Comparison of ENCODE assay signal across 9 mouse cellular contexts in genomic region chr7:25706578-25707170, GRCm38 (mm10). TPM values are rescaled to one million over a fixed set of nuclear protein-coding genes. Genes with fewer than 3 reads are reported as not detected.
DNase-seq lines count a peak whose midpoint lies in the region; ATAC-seq and TF ChIP-seq lines count a peak whose summit lies in the region.
"Had no signal": no experiment of that assay in that cellular context is flagged by ENCODE, and none has a peak within 500 bp of the region (broad histone marks: within the 10 kb centered on the region; RNA-seq: fewer than 3 reads in every experiment).

No protein-coding gene starts in this region.

- H3K9me3 ChIP-seq in heart, postnatal 0 days (replicated peaks; ENCODE audit: control insufficient read depth, low read length) = peaks cover 5% of the 10 kb centered on the region; the same call in 1 of the 2 replicates

- no peak overlapping the region for H3K9ac ChIP-seq in heart, postnatal 0 days (replicated peaks; ENCODE audit: low read depth, low read length)
- H3K9ac ChIP-seq: forebrain, embryonic 15.5 days had no signal

- no peak overlapping the region for H3K4me3 ChIP-seq in left cerebral cortex, adult 2 months
- no peak overlapping the region for H3K4me3 ChIP-seq in brown adipose tissue, adult 24 weeks (ENCODE audit: insufficient read depth, low read depth, low read length)
- H3K4me3 ChIP-seq in heart, postnatal 0 days (ENCODE audit: low read depth, low read length) = no peak overlapping the region
- H3K4me3 ChIP-seq: forebrain, embryonic 15.5 days had no signal

- ATAC-seq in heart, postnatal 0 days (ENCODE audit: insufficient read depth, low read depth) = no peak
- peak; percentile 32 for ATAC-seq in monocyte, adult 5-6 weeks (replicated peaks; ENCODE audit: insufficient number of reproducible peaks, low FRiP score, low TSS enrichment, poor library complexity, severe bottlenecking)
- ATAC-seq: forebrain, embryonic 15.5 days had no signal

- TF ChIP-seq CTCF in left cerebral cortex, adult 2 months (IDR thresholded peaks at IDR 0.05) = no peak
- TF ChIP-seq CTCF in heart, postnatal 0 days (IDR thresholded peaks at IDR 0.05; ENCODE audit: low read depth) = no peak

- no peak; the same call in 1 of the 2 replicates for TF ChIP-seq EP300 in heart, postnatal 0 days (IDR thresholded peaks at IDR 0.05; ENCODE audit: low read depth)

- intact Hi-C loops in left cerebral cortex, adult 2 months (cut with DNase I) = no loop called here

- peak overlapping the region; percentile 57; the same call in 1 of the 2 replicates for H3K27ac ChIP-seq in left cerebral cortex, adult 2 months
- H3K27ac ChIP-seq in brown adipose tissue, adult 24 weeks (replicated peaks; ENCODE audit: low read depth, low read length) = peak overlapping the region; percentile 97
- peak overlapping the region; percentile 81 for H3K27ac ChIP-seq in heart, postnatal 0 days (ENCODE audit: low read depth)
- H3K27ac ChIP-seq: forebrain, embryonic 15.5 days had no signal

- peaks cover 9% of the 10 kb centered on the region; the same call in 1 of the 2 replicates for H3K36me3 ChIP-seq in heart, postnatal 0 days (replicated peaks; ENCODE audit: control insufficient read depth, insufficient read depth, low read length)
- H3K36me3 ChIP-seq: forebrain, embryonic 15.5 days had no signal

- 54% methylated on average over 7 of the region's 7 CpGs for WGBS in heart, postnatal 0 days

- no peak overlapping the region for H3K4me2 ChIP-seq in heart, postnatal 0 days (ENCODE audit: low read depth, low read length)
- H3K4me2 ChIP-seq: forebrain, embryonic 15.5 days had no signal

- no peaks in the 10 kb centered on the region for H3K27me3 ChIP-seq in heart, postnatal 0 days (ENCODE audit: control insufficient read depth, insufficient read depth, low read length)
- H3K27me3 ChIP-seq: megakaryocyte, embryonic 14.5 days had no signal

- no peak for DNase-seq in left cerebral cortex, adult 2 months (ENCODE audit: extremely low spot score in 1 of 2, low spot score in 2 of 2)
- no peak for DNase-seq in left cerebral cortex, adult 9 months (ENCODE audit: low spot score in 2 of 2)
- DNase-seq in heart, postnatal 0 days (ENCODE audit: low spot score) = no peak
- no peak for DNase-seq in embryo, embryonic 9.5 days (ENCODE audit: extremely low spot score)
- no peak for DNase-seq in layer of hippocampus, postnatal 14 days (ENCODE audit: low spot score in 2 of 2)

- peaks cover 49% of the 10 kb centered on the region for H3K4me1 ChIP-seq in brown adipose tissue, adult 24 weeks (ENCODE audit: control insufficient read depth, insufficient read depth, insufficient read length, low read length)
- peaks cover 61% of the 10 kb centered on the region for H3K4me1 ChIP-seq in heart, postnatal 0 days (ENCODE audit: control insufficient read depth, insufficient read depth)

RNA-seq across cellular contexts. Expression of gene Ccdc97, which starts 12.2 kb away (rescaled TPM):
- total RNA-seq in left cerebral cortex, adult 2 months (2021) = 10 to 100 TPM; 65.4 to 66.5 TPM
- 16.9 and 17.0 TPM in 2 replicates for polyA plus RNA-seq in brown adipose tissue, adult 24 weeks (2012; ENCODE audit: insufficient read depth, insufficient read length, missing spikeins)
- 11.6 and 31.6 TPM in 2 replicates for total RNA-seq in heart, postnatal 0 days (2014; rRNA removed; ENCODE audit: low replicate concordance)
- polyA plus RNA-seq in heart, postnatal 0 days (2015; fragmentation: Nextera tagmentation; extraction: Ambion mirVana) = 13.3 and 14.7 TPM in 2 replicates
- total RNA-seq in monocyte, adult 5-6 weeks (2017) = 33.9 to 38.4 TPM (median 36.5 TPM) in 3 replicates
- total RNA-seq in layer of hippocampus, postnatal 14 days (2021) = 10 to 100 TPM; 50.1 to 50.5 TPM

RNA-seq across cellular contexts. Expression of gene Tgfb1, which starts 19.9 kb away (rescaled TPM):
- total RNA-seq in left cerebral cortex, adult 2 months (2021) = 10 to 100 TPM in 1 of 2 experiments, 1 to 10 TPM in 1; 7.3 to 10.7 TPM
- 11.7 and 13.2 TPM in 2 replicates for polyA plus RNA-seq in brown adipose tissue, adult 24 weeks (2012; ENCODE audit: insufficient read depth, insufficient read length, missing spikeins)
- 10.4 and 10.7 TPM in 2 replicates for total RNA-seq in heart, postnatal 0 days (2014; rRNA removed; ENCODE audit: low replicate concordance)
- polyA plus RNA-seq in heart, postnatal 0 days (2015; fragmentation: Nextera tagmentation; extraction: Ambion mirVana) = 2.6 TPM in 2 replicates
- 59.4 to 115 TPM (median 71.4 TPM) in 3 replicates for total RNA-seq in monocyte, adult 5-6 weeks (2017)
- total RNA-seq in layer of hippocampus, postnatal 14 days (2021) = 1 to 10 TPM; 8.1 to 8.9 TPM

RNA-seq across cellular contexts. Expression of gene B9d2, which starts 26.1 kb away (rescaled TPM):
- 10 to 100 TPM; 21.3 to 25.9 TPM for total RNA-seq in left cerebral cortex, adult 2 months (2021)
- 8.8 and 10.9 TPM in 2 replicates for polyA plus RNA-seq in brown adipose tissue, adult 24 weeks (2012; ENCODE audit: insufficient read depth, insufficient read length, missing spikeins)
- 5.0 and 11.4 TPM in 2 replicates for total RNA-seq in heart, postnatal 0 days (2014; rRNA removed; ENCODE audit: low replicate concordance)
- 26.5 and 26.7 TPM in 2 replicates for polyA plus RNA-seq in heart, postnatal 0 days (2015; fragmentation: Nextera tagmentation; extraction: Ambion mirVana)
- total RNA-seq in monocyte, adult 5-6 weeks (2017) = 29.3 to 50.4 TPM (median 44.2 TPM) in 3 replicates
- total RNA-seq in layer of hippocampus, postnatal 14 days (2021) = 10 to 100 TPM; 21.9 to 25.3 TPM

RNA-seq across cellular contexts. Expression of gene Tmem91, which starts 31.7 kb away (rescaled TPM):
- 10 to 100 TPM; 20.7 to 29.4 TPM for total RNA-seq in left cerebral cortex, adult 2 months (2021)
- not detected in 2 replicates for polyA plus RNA-seq in brown adipose tissue, adult 24 weeks (2012; ENCODE audit: insufficient read depth, insufficient read length, missing spikeins)
- not detected in 2 replicates for total RNA-seq in heart, postnatal 0 days (2014; rRNA removed; ENCODE audit: low replicate concordance)
- 0.77 and 1.2 TPM in 2 replicates for polyA plus RNA-seq in heart, postnatal 0 days (2015; fragmentation: Nextera tagmentation; extraction: Ambion mirVana)
- 0.29 to 1.2 TPM (median 0.96 TPM) in 3 replicates for total RNA-seq in monocyte, adult 5-6 weeks (2017)
- 10 to 100 TPM; 16.4 to 29.3 TPM for total RNA-seq in layer of hippocampus, postnatal 14 days (2021)

RNA-seq across cellular contexts. Expression of gene Exosc5, which starts 47.7 kb away (rescaled TPM):
- total RNA-seq in left cerebral cortex, adult 2 months (2021) = 10 to 100 TPM; 23.3 to 24.0 TPM
- polyA plus RNA-seq in brown adipose tissue, adult 24 weeks (2012; ENCODE audit: insufficient read depth, insufficient read length, missing spikeins) = 38.1 and 39.7 TPM in 2 replicates
- 20.1 and 20.3 TPM in 2 replicates for total RNA-seq in heart, postnatal 0 days (2014; rRNA removed; ENCODE audit: low replicate concordance)
- 27.7 and 28.2 TPM in 2 replicates for polyA plus RNA-seq in heart, postnatal 0 days (2015; fragmentation: Nextera tagmentation; extraction: Ambion mirVana)
- total RNA-seq in monocyte, adult 5-6 weeks (2017) = 20.9 to 26.6 TPM (median 23.0 TPM) in 3 replicates
- total RNA-seq in layer of hippocampus, postnatal 14 days (2021) = 10 to 100 TPM; 29.3 to 29.8 TPM
